Comparison of ENCODE assay signal across 9 mouse cellular contexts in the genomic region with DNA sequence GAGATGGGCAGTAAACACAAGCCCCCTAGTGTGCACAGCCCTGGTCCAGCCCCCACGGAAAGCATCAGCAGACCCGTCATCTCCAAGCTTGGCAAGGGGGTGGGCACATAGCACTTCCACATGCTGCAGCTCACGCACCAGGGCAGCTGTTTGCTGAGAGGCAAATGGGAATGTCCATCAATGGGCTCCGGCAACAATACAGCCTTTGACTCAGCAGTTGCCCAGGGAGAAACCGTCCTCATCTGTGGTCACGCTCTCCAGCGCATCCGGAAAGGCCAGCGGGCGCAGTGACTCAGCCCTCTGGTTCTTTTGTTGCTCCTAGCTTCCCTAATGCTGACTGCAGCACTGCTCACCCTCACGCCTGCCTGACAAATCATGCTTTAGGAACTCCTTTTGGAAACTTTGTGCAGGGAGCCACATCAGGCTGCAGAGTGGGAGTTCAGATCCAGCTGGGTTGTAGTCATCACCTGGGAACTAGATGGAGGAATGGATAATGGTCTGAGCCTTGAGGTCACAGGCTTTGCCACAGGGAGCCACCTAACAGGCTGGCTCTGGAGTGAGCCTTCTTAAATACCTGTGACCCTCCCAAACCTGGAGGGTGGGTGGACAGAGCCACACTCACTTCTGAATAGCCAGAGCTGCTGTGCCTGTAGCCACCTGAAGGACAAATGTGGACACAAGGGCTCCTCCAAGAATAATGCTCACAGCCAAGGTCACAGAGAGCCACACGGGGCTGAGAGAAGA. TPM values are rescaled to one million over a fixed set of nuclear protein-coding genes. Genes with fewer than 3 reads are reported as not detected.
A peak's percentile ranks its signal among the peaks of the same experiment; 100 is the strongest.
DNase-seq lines count a peak whose midpoint lies in the region; ATAC-seq and TF ChIP-seq lines count a peak whose summit lies in the region.
"Had no signal": no experiment of that assay in that cellular context is flagged by ENCODE, and none has a peak within 500 bp of the region (broad histone marks: within the 10 kb centered on the region; RNA-seq: fewer than 3 reads in every experiment).

No protein-coding gene starts in this region.

- DNase-seq in layer of hippocampus, adult 18-20 months (ENCODE audit: low spot score in 2 of 2), result peak; percentile 56 to 75
- no peak for DNase-seq in layer of hippocampus, adult 9-10 months (ENCODE audit: low spot score)
- peak; percentile 46 to 65 for DNase-seq in layer of hippocampus, adult 2 months (ENCODE audit: low spot score in 2 of 2)
- DNase-seq in lung, postnatal 14 days, result peak; percentile 25
- peak; percentile 78 for DNase-seq in right cerebral cortex, adult 18-20 months
- no peak for DNase-seq in spleen, adult 18-20 months

- 0 out of 2 replicates have a peak, but pooled peaks have one; percentile 43 for ATAC-seq in heart, embryonic 12.5 days (ENCODE audit: insufficient number of reproducible peaks, low FRiP score)

- H3K27me3 ChIP-seq in heart, embryonic 12.5 days (replicated peaks), result no peaks in the 10 kb centered on the region

- TF ChIP-seq CTCF in embryonic fibroblast, embryonic 13.5 days (IDR thresholded peaks at IDR 0.05; ENCODE audit: borderline replicate concordance, insufficient read depth, low read length), result no peak
- TF ChIP-seq CTCF in layer of hippocampus, adult 2 months (conservative IDR thresholded peaks at IDR 0.05), result no peak

- H3K4me1 ChIP-seq in embryonic fibroblast, embryonic 13.5 days (ENCODE audit: control insufficient read depth, insufficient read depth, low read length), result 0 out of 2 replicates have a peak, but pooled peaks cover 4% of the 10 kb centered on the region
- H3K4me1 ChIP-seq in heart, embryonic 12.5 days (replicated peaks), result peaks cover 42% of the 10 kb centered on the region

- no peak overlapping the region for H3K9ac ChIP-seq in heart, embryonic 12.5 days

- peak overlapping the region; percentile 45 for H3K27ac ChIP-seq in embryonic fibroblast, embryonic 13.5 days (ENCODE audit: insufficient read depth, low read length)
- 0 out of 2 replicates have a peak overlapping the region, but pooled peaks have one; percentile 38 for H3K27ac ChIP-seq in heart, embryonic 12.5 days (ENCODE audit: poor library complexity, severe bottlenecking)
- H3K27ac ChIP-seq in layer of hippocampus, adult 2 months, result peak overlapping the region; percentile 52

- no peak for TF ChIP-seq POLR2A in embryonic fibroblast, embryonic 13.5 days (IDR thresholded peaks at IDR 0.05; ENCODE audit: low read depth, low read length)

- H3K9me3 ChIP-seq in heart, embryonic 12.5 days (replicated peaks), result no peaks in the 10 kb centered on the region

- no peak overlapping the region for H3K4me3 ChIP-seq in embryonic fibroblast, embryonic 13.5 days (ENCODE audit: insufficient read depth, low read length)
- H3K4me3 ChIP-seq in heart, embryonic 12.5 days, result no peak overlapping the region
- H3K4me3 ChIP-seq in layer of hippocampus, adult 2 months, result no peak overlapping the region

- H3K36me3 ChIP-seq in heart, embryonic 12.5 days, result no peaks in the 10 kb centered on the region
- H3K36me3 ChIP-seq: G1E had no signal

- WGBS in heart, embryonic 12.5 days, result 22% methylated on average over 12 of the region's 12 CpGs

- peak overlapping the region; percentile 18 for H3K4me2 ChIP-seq in heart, embryonic 12.5 days

RNA-seq across cellular contexts. Expression of gene Rab17, which starts 5.6 kb away (rescaled TPM):
- not detected for total RNA-seq in layer of hippocampus, adult 18-20 months (2021)
- polyA plus RNA-seq in embryonic fibroblast, embryonic 13.5 days (2011; ENCODE audit: insufficient read length, low read depth, missing spikeins), result not detected in 2 replicates
- polyA plus RNA-seq in heart, embryonic 12.5 days (2016; fragmentation: Nextera tagmentation; extraction: Ambion mirVana), result 0.64 and 1.3 TPM in 2 replicates
- not detected for total RNA-seq in layer of hippocampus, adult 2 months (2021)
- polyA plus RNA-seq: G1E had no signal

RNA-seq across cellular contexts. Expression of gene Prlh, which starts 22.2 kb away (rescaled TPM):
- not detected for total RNA-seq in layer of hippocampus, adult 18-20 months (2021)
- not detected in 2 replicates for polyA plus RNA-seq in embryonic fibroblast, embryonic 13.5 days (2011; ENCODE audit: insufficient read length, low read depth, missing spikeins)
- polyA plus RNA-seq in heart, embryonic 12.5 days (2016; fragmentation: Nextera tagmentation; extraction: Ambion mirVana), result not detected in 2 replicates
- not detected for total RNA-seq in layer of hippocampus, adult 2 months (2021)
- total RNA-seq: G1E had no signal
- polyA plus RNA-seq: G1E had no signal

RNA-seq across cellular contexts. Expression of gene Lrrfip1, which starts 23.5 kb away (rescaled TPM):
- 10 to 100 TPM; 68.3 to 69.9 TPM for total RNA-seq in layer of hippocampus, adult 18-20 months (2021)
- polyA plus RNA-seq in embryonic fibroblast, embryonic 13.5 days (2011; ENCODE audit: insufficient read length, low read depth, missing spikeins), result 109 and 170 TPM in 2 replicates
- polyA plus RNA-seq in heart, embryonic 12.5 days (2016; fragmentation: Nextera tagmentation; extraction: Ambion mirVana), result 151 and 161 TPM in 2 replicates
- 10 to 100 TPM; 77.6 to 82.3 TPM for total RNA-seq in layer of hippocampus, adult 2 months (2021)
- polyA plus RNA-seq: G1E had no signal

Comparison
In these comparisons a context has a peak if more than half of its experiments do, and no peak if none do; other contexts are left out.
1. DNase-seq: peak in layer of hippocampus, adult 18-20 months (2 of 2), layer of hippocampus, adult 2 months (2 of 2), lung, postnatal 14 days (single experiment) and right cerebral cortex, adult 18-20 months (single experiment); none in layer of hippocampus, adult 9-10 months (single experiment) and spleen, adult 18-20 months (0 of 2).
2. Peak in every context shown above with its lines, with median percentiles within 50 percentile points of each other: H3K27ac ChIP-seq.